Mouse (Mus musculus): ENCODE data around the gene Gpr153. TPM values are rescaled to one million over a fixed set of nuclear protein-coding genes. Genes with fewer than 3 reads are reported as not detected.
"Not testable (repeated sequence)": the region's sequence is repeated elsewhere in the genome, so short reads cannot be mapped to it uniquely, and the experiment has no call there.

Gene Gpr153
- 8.3 and 8.5 TPM in 2 replicates for polyA plus RNA-seq (2015; fragmentation: Nextera tagmentation; extraction: Ambion mirVana)

- H3K4me1 ChIP-seq (replicated peaks; ENCODE audit: control insufficient read depth, insufficient read depth, low read length): peaks cover 19% of the 10 kb centered on the region
- peak within 1 kb of the TSS; percentile 90 for H3K27ac ChIP-seq (ENCODE audit: low read length)
- H3K36me3 ChIP-seq (ENCODE audit: control insufficient read depth, insufficient read depth, low read length): no peaks in the 10 kb centered on the region
- peaks cover 3% of the 10 kb centered on the region for H3K27me3 ChIP-seq (ENCODE audit: control insufficient read depth, insufficient read depth, low read depth, low read length)
- H3K4me2 ChIP-seq (ENCODE audit: low read depth, low read length): peak within 1 kb of the TSS; percentile 92
- H3K9me3 ChIP-seq (ENCODE audit: control insufficient read depth, low read length): no peaks in the 10 kb centered on the region
- H3K9ac ChIP-seq (ENCODE audit: low read length): peak within 1 kb of the TSS; percentile 78
- ATAC-seq (ENCODE audit: low read depth): peak; percentile 78
- H3K4me3 ChIP-seq (ENCODE audit: low read length): peak within 1 kb of the TSS; percentile 75
- 2% methylated on average over 30 of the region's 48 CpGs for WGBS
These were observed at the start of gene Gpr153 for GRCm38 (mm10) chr4:152273621-152274236. TSS of gene Gpr153 (plus strand) at chr4:152274232.

DNA sequence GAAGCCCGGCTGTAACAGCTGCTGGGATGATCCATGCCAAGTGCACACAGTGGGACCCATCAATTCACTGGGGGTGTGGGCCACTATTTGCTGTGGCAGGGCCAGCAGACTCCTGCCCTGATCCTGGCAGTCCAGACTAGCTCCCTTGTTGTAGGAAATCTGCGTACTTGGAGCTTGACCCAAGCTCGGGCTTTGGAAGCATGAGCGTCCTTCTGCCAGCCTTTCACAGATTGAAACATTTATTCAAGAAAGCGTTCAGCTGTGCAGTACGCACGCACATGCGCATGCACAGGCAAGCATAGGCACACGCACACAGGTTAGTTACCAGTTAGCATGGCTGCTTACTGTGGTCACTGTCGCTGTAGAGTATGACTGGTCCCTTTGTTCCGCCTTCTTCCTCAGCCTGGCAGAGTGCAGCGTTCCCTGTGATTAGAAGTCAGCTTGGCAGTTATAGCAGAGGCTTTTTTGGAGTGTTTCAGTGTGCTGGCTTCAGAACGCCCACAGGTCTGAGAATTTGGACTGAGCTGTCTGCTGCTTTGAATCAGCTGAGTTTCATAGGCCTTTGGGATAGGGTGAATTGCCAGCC lies 47.0 kb upstream of the Gpr153 start:
- ATAC-seq (ENCODE audit: low read depth): no peak
- Histone ChIP-seq H3K27ac (ENCODE audit: low read length) (no peak overlapping the region), H3K4me1 (replicated peaks; ENCODE audit: control insufficient read depth, insufficient read depth, low read length) (peaks cover 7% of the 10 kb centered on the region), H3K4me3 (ENCODE audit: low read length) (no peak overlapping the region), H3K9me3 (ENCODE audit: control insufficient read depth, low read length) (no peaks in the 10 kb centered on the region), H3K9ac (ENCODE audit: low read length) (no peak overlapping the region), H3K4me2 (ENCODE audit: low read depth, low read length) (no peak overlapping the region), H3K27me3 (ENCODE audit: control insufficient read depth, insufficient read depth, low read depth, low read length) (no peaks in the 10 kb centered on the region), H3K36me3 (ENCODE audit: control insufficient read depth, insufficient read depth, low read length) (no peaks in the 10 kb centered on the region)
- WGBS: 74% methylated on average over 13 of the region's 13 CpGs

DNA sequence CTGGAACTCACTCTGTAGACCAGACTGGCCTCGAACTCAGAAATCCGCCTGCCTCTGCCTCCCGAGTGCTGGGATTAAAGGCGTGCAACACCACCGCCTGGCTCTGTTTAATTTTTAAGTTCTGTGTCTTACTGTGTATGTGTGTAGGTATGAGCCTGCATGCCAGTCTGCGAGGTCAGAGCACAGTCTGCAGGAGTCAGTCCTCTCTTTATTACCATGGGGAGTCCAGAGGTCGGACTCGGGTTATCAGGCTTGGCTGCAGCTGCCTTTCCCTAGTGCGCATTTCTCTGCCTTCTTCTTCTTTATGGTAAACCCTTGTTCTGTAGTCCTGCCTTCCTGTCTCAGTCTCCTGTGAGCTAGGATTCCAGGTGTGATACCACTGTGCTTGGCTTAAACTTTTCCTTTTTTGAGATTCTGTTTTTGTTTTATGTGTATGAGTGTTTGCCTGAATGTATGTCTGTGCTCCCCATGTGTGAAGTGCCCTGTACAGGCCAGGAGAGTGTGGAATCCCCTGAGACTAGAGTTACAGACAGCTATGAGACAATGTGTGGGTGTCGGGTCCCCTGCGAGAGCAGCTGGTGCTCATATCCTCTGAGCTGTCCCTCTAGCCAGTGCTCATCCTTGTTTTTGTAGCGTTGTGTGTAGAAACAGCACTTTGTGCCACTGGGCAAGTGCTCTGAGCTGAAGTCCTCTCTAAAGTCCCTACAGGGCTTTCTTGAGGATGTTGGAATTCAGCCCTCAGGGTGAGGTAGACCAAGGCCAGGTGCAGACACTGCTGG lies 46.1 kb upstream of the Gpr153 start:
- Histone ChIP-seq H3K9ac (ENCODE audit: low read length) (no peak overlapping the region), H3K4me3 (ENCODE audit: low read length) (no peak overlapping the region), H3K4me2 (ENCODE audit: low read depth, low read length) (no peak overlapping the region), H3K4me1 (replicated peaks; ENCODE audit: control insufficient read depth, insufficient read depth, low read length) (peaks cover 3% of the 10 kb centered on the region; the same call in 1 of the 2 replicates), H3K27me3 (ENCODE audit: control insufficient read depth, insufficient read depth, low read depth, low read length) (no peaks in the 10 kb centered on the region), H3K27ac (ENCODE audit: low read length) (no peak overlapping the region), H3K36me3 (ENCODE audit: control insufficient read depth, insufficient read depth, low read length) (no peaks in the 10 kb centered on the region), H3K9me3 (ENCODE audit: control insufficient read depth, low read length) (no peaks in the 10 kb centered on the region)
- 65% methylated on average over 12 of the region's 12 CpGs for WGBS
- no peak for ATAC-seq (ENCODE audit: low read depth)

DNA sequence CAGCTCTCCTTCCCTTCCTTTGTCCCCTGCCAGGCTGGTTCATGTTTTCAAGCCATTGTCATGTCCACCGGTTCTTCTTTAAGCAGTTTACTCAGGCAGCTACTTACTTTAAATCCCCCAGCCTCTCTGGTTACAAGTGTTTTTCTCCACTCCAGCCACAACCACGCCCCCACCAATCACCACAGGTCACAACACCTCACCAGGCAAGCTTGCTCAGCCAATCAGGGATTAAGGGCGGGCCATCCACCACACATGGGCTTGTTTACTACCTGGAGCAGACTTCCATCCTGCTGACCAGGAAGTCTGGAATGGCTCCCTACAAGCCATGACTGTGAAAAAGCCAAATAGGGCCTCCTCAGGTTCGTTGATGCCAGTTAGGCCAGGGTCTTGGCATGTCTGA lies 43.7 kb upstream of the Gpr153 start:
- WGBS: 32% methylated on average over 4 of the region's 4 CpGs
- ATAC-seq (ENCODE audit: low read depth); H3K4me1 ChIP-seq (replicated peaks; ENCODE audit: control insufficient read depth, insufficient read depth, low read length); H3K27me3 ChIP-seq (ENCODE audit: control insufficient read depth, insufficient read depth, low read depth, low read length); H3K9me3 ChIP-seq (ENCODE audit: control insufficient read depth, low read length); H3K4me2 ChIP-seq (ENCODE audit: low read depth, low read length); H3K4me3 ChIP-seq (ENCODE audit: low read length); H3K27ac ChIP-seq (ENCODE audit: low read length); H3K9ac ChIP-seq (ENCODE audit: low read length); H3K36me3 ChIP-seq (ENCODE audit: control insufficient read depth, insufficient read depth, low read length): not testable (repeated sequence)

DNA sequence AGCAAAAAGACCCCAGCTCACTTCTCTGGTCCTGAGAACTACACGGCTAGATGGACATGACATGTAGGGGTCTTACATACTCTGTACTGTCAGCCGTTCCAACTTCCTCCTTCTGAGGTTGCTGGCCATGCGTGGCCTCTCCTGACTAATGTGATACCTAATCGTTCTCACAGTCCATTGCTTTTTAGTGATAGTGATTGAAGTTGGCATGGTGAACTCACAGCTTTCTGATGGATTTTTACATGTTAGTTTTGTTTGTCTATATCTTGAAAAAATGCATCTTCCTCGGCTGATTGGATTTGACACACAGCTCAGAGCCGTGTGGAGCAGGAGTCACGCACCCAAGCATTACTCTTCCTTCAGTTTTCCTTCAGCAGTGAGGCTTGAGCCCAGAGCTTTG lies 42.7 kb upstream of the Gpr153 start:
- no peaks in the 10 kb centered on the region for H3K9me3 ChIP-seq (ENCODE audit: control insufficient read depth, low read length)
- H3K9ac ChIP-seq (ENCODE audit: low read length): no peak overlapping the region
- no peaks in the 10 kb centered on the region for H3K27me3 ChIP-seq (ENCODE audit: control insufficient read depth, insufficient read depth, low read depth, low read length)
- no peak overlapping the region for H3K4me3 ChIP-seq (ENCODE audit: low read length)
- no peak overlapping the region for H3K4me2 ChIP-seq (ENCODE audit: low read depth, low read length)
- no peaks in the 10 kb centered on the region for H3K36me3 ChIP-seq (ENCODE audit: control insufficient read depth, insufficient read depth, low read length)
- no peak for ATAC-seq (ENCODE audit: low read depth)
- H3K4me1 ChIP-seq (replicated peaks; ENCODE audit: control insufficient read depth, insufficient read depth, low read length): peaks cover 3% of the 10 kb centered on the region; the same call in 1 of the 2 replicates
- H3K27ac ChIP-seq (ENCODE audit: low read length): no peak overlapping the region
- WGBS: 72% methylated on average over 7 of the region's 7 CpGs

DNA sequence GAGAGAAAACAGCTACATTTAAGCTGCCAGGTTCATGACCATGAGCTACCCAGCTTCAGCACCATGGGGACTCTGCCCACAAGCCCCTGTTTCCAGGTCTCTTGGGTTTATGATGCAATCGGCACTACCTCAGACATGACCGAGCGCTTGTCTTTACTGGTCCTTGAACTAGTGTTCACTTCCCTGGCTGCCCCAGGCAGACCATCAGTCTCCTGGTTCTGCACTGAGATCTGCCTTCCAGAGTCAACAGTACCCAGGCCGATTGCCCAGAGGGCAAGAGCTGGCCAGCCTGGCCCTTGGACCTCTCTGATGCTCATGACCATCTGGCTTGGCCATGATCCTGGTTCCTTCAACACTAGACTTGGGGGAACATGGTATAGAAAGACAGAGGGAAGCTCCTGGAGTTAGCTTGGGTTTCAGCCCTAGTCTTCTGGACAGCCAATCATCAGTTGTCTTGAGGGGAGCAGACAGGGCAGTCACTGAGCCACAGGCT lies 41.6 kb upstream of the Gpr153 start:
- no peak overlapping the region for H3K27ac ChIP-seq (ENCODE audit: low read length)
- no peak overlapping the region for H3K4me2 ChIP-seq (ENCODE audit: low read depth, low read length)
- no peak overlapping the region for H3K4me3 ChIP-seq (ENCODE audit: low read length)
- peaks cover 3% of the 10 kb centered on the region; the same call in 1 of the 2 replicates for H3K4me1 ChIP-seq (replicated peaks; ENCODE audit: control insufficient read depth, insufficient read depth, low read length)
- WGBS: 85% methylated on average over 4 of the region's 4 CpGs
- H3K36me3 ChIP-seq (ENCODE audit: control insufficient read depth, insufficient read depth, low read length): no peaks in the 10 kb centered on the region
- no peaks in the 10 kb centered on the region for H3K9me3 ChIP-seq (ENCODE audit: control insufficient read depth, low read length)
- ATAC-seq (ENCODE audit: low read depth): no peak
- no peaks in the 10 kb centered on the region for H3K27me3 ChIP-seq (ENCODE audit: control insufficient read depth, insufficient read depth, low read depth, low read length)
- no peak overlapping the region for H3K9ac ChIP-seq (ENCODE audit: low read length)

GRCm38 (mm10) chr4:152239974-152240373 lies 34.1 kb upstream of the Gpr153 start:
- Histone ChIP-seq H3K4me3 (ENCODE audit: low read length) (no peak overlapping the region), H3K4me1 (replicated peaks; ENCODE audit: control insufficient read depth, insufficient read depth, low read length) (no peaks in the 10 kb centered on the region), H3K9me3 (ENCODE audit: control insufficient read depth, low read length) (no peaks in the 10 kb centered on the region), H3K27ac (ENCODE audit: low read length) (no peak overlapping the region), H3K36me3 (ENCODE audit: control insufficient read depth, insufficient read depth, low read length) (no peaks in the 10 kb centered on the region), H3K27me3 (ENCODE audit: control insufficient read depth, insufficient read depth, low read depth, low read length) (no peaks in the 10 kb centered on the region), H3K9ac (ENCODE audit: low read length) (no peak overlapping the region), H3K4me2 (ENCODE audit: low read depth, low read length) (no peak overlapping the region)
- ATAC-seq (ENCODE audit: low read depth): no peak
- WGBS: 63% methylated on average over 4 of the region's 4 CpGs

GRCm38 (mm10) chr4:152243241-152243891 lies 30.7 kb upstream of the Gpr153 start:
- Histone ChIP-seq H3K9ac (ENCODE audit: low read length) (no peak overlapping the region), H3K9me3 (ENCODE audit: control insufficient read depth, low read length) (no peaks in the 10 kb centered on the region), H3K27me3 (ENCODE audit: control insufficient read depth, insufficient read depth, low read depth, low read length) (no peaks in the 10 kb centered on the region), H3K4me1 (replicated peaks; ENCODE audit: control insufficient read depth, insufficient read depth, low read length) (no peaks in the 10 kb centered on the region), H3K27ac (ENCODE audit: low read length) (no peak overlapping the region), H3K36me3 (ENCODE audit: control insufficient read depth, insufficient read depth, low read length) (no peaks in the 10 kb centered on the region), H3K4me2 (ENCODE audit: low read depth, low read length) (no peak overlapping the region), H3K4me3 (ENCODE audit: low read length) (no peak overlapping the region)
- ATAC-seq (ENCODE audit: low read depth): no peak
- WGBS: 77% methylated on average over 9 of the region's 9 CpGs

- ATAC-seq (ENCODE audit: low read depth): no peak
- Histone ChIP-seq H3K4me1 (replicated peaks; ENCODE audit: control insufficient read depth, insufficient read depth, low read length) (no peaks in the 10 kb centered on the region), H3K27ac (ENCODE audit: low read length) (no peak overlapping the region), H3K9ac (ENCODE audit: low read length) (no peak overlapping the region), H3K4me3 (ENCODE audit: low read length) (no peak overlapping the region), H3K9me3 (ENCODE audit: control insufficient read depth, low read length) (no peaks in the 10 kb centered on the region), H3K4me2 (ENCODE audit: low read depth, low read length) (no peak overlapping the region), H3K36me3 (ENCODE audit: control insufficient read depth, insufficient read depth, low read length) (no peaks in the 10 kb centered on the region), H3K27me3 (ENCODE audit: control insufficient read depth, insufficient read depth, low read depth, low read length) (no peaks in the 10 kb centered on the region)
- 90% methylated on average over 8 of the region's 8 CpGs for WGBS
These were observed 30.1 kb upstream of the Gpr153 start for GRCm38 (mm10) chr4:152243969-152244368.

Measured in lung, embryonic 16.5 days (tissue).